In genomic region chr1:128392382-128392781, GRCm38 (mm10) we compare ENCODE assay signal across 18 mouse cellular contexts.
"Had no signal": no experiment of that assay in that cellular context is flagged by ENCODE, and none has a peak within 500 bp of the region (broad histone marks: within the 10 kb centered on the region; RNA-seq: fewer than 3 reads in every experiment).

No protein-coding gene starts in this region.

- DNase-seq: liver, postnatal 0 days; lung, adult 2 months; lung, postnatal 14 days; lung, postnatal 36 days; retina, postnatal 1 day; right cerebral cortex, adult 18-20 months; right cerebral cortex, postnatal 25 days; right cerebral cortex, postnatal 4 days; spleen, adult 18-20 months; thymus, adult 2 months; thymus, postnatal 25 days; thymus, postnatal 4 days had no signal

- H3K9ac ChIP-seq: liver, postnatal 0 days; lung, embryonic 15.5 days; midbrain, embryonic 13.5 days; midbrain, embryonic 15.5 days; neural tube, embryonic 12.5 days had no signal

- H3K4me3 ChIP-seq: lung, embryonic 15.5 days; megakaryocyte, embryonic 14.5 days; midbrain, embryonic 13.5 days; midbrain, embryonic 15.5 days; neural tube, embryonic 12.5 days had no signal

- H3K27ac ChIP-seq: lung, embryonic 15.5 days; macrophage; midbrain, embryonic 13.5 days; midbrain, embryonic 15.5 days; neural tube, embryonic 12.5 days had no signal

- H3K4me1 ChIP-seq: lung, embryonic 15.5 days; midbrain, embryonic 15.5 days; neural tube, embryonic 12.5 days had no signal

- H3K27me3 ChIP-seq: lung, embryonic 15.5 days; megakaryocyte, embryonic 14.5 days; midbrain, embryonic 13.5 days; midbrain, embryonic 15.5 days; neural tube, embryonic 12.5 days had no signal

- H3K36me3 ChIP-seq: midbrain, embryonic 15.5 days had no signal
